Mouse (Mus musculus): ENCODE results near the gene Hapln1.

Gene Hapln1

DNA sequence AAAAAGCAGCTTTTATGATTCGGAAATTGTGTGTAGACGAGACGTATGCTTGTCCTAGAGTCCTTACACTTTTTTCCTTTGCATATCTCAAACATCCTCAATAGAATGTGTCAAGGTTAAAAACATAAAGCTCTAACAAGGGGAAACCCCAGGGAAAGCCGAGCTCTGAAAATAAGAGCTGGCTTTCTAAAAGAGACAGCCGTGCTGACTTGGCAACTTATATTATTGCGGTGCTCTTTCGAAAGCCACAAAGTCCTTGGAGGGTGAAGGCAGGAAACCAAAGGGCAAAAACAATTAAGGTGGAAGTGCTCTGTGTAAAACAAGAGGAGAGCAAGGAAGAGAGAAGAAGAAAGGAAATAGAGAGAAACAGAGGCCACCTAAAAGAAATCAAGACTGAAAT, 60.9 kb downstream of the Hapln1 start:
- DNase-seq (ENCODE audit: low spot score in 2 of 2): no peak

GRCm38 (mm10) chr13:89603336-89603735, 63.7 kb downstream of the Hapln1 start:
- no peak for DNase-seq (ENCODE audit: low spot score in 2 of 2)

DNA sequence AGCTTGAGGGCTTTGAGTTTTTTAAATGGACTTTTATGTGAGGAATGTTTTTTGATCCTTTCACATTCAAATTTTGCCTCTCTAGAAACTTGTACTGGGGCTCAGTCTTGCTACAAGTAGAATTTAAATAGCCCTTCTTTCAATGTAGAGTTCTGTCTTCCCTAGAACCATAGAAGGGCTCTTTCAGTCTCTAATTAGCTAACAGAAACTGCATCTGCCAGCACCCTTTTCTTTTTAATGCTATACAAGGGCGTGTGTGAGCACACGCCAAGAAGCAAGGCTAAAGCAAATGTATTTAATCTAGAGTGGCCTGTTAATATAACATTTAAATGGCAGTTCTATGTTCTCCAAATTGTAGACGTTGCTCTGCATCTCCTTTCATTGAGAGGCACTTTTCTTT, 67.8 kb downstream of the Hapln1 start:
- no peak for DNase-seq (ENCODE audit: low spot score in 2 of 2)

- DNase-seq (ENCODE audit: low spot score in 2 of 2): no peak
These were observed 79.5 kb downstream of the Hapln1 start for GRCm38 (mm10) chr13:89619064-89619463.

- no peak for DNase-seq (ENCODE audit: low spot score in 2 of 2)
These were observed 94.6 kb downstream of the Hapln1 start for GRCm38 (mm10) chr13:89634137-89634683.

- DNase-seq (ENCODE audit: low spot score in 2 of 2): no peak
These were observed 97.4 kb downstream of the Hapln1 start for GRCm38 (mm10) chr13:89637012-89637411.

GRCm38 (mm10) chr13:89645589-89645988, 106.0 kb downstream of the Hapln1 start:
- no peak for DNase-seq (ENCODE audit: low spot score in 2 of 2)

DNA sequence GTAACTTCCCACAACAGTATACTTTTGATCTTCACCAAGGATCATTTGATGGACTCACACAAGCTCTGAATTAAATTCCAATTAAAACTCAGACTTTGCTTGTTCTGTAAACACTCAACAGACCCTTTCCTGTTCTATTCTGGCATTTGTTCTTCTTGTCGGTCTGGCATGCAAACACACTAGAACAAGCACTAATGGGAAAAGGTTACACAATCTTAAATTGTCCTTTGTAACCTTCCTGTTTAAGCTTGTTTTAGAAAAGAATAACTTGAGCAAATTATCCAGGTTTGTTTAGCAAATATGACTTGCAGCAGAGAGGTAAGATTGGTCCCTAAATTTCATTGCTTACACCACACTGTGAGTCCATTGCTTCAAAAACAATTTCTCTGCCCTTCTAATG, 113.2 kb downstream of the Hapln1 start:
- no peak for DNase-seq (ENCODE audit: low spot score in 2 of 2)

- DNase-seq (ENCODE audit: low spot score in 2 of 2): no peak
These were observed 113.7 kb downstream of the Hapln1 start for GRCm38 (mm10) chr13:89653279-89653678.

DNA sequence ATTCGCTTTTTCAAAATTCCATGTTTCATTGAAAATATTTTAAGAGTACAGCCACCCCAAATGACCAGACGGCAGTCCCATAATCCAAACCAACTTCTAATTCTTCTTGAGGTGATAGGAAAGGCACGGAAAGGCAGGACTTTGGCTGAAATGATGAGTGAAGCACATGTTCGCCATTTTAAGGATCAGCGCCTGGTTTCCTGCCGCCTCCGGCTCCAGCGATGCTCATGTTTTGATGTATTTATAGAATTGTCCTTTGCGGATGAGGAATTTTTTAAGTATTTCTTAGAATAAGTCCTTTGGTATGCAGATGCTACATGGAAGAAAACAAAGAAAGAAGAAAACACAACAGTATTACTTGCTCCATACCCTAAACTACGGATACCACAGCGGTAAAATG, 117.5 kb downstream of the Hapln1 start:
- no peak for DNase-seq (ENCODE audit: low spot score in 2 of 2)

Measured in frontal cortex, postnatal 14 days (tissue).